Mouse (Mus musculus) testis, adult 2 months (tissue): Measurements from ENCODE around the gene Plekhg4. TPM values are rescaled to one million over a fixed set of nuclear protein-coding genes. Genes with fewer than 3 reads are reported as not detected.
A peak's percentile ranks its signal among the peaks of the same experiment; 100 is the strongest.

Experiments
- H3K27ac ChIP-seq: fragments of 200-500 bp; 2 replicates; pipeline ENCODE4 v1.5.1; 2012; ENCODE audit warnings: low read depth, low read length; ENCODE audit not compliant: control insufficient read depth, insufficient read depth
- H3K27me3 ChIP-seq: fragments of 200-500 bp; 2 replicates; pipeline ENCODE4 v1.6.1; 2012; ENCODE audit warnings: mild to moderate bottlenecking, low read length, moderate library complexity; ENCODE audit not compliant: control insufficient read depth, insufficient read depth
- H3K36me3 ChIP-seq: fragments of 200-500 bp; 2 replicates; pipeline ENCODE4 v1.6.1; 2012; ENCODE audit warnings: mild to moderate bottlenecking, low read length; ENCODE audit not compliant: control insufficient read depth, insufficient read depth
- H3K4me1 ChIP-seq: fragments of 200-500 bp; 2 replicates; pipeline ENCODE4 v1.6.1; 2012; ENCODE audit warnings: low read length; ENCODE audit not compliant: control insufficient read depth, insufficient read depth
- H3K4me3 ChIP-seq: fragments of 200-500 bp; 2 replicates; pipeline ENCODE4 v1.5.1; 2012; ENCODE audit warnings: low read depth, mild to moderate bottlenecking, low read length, moderate library complexity, mixed read lengths; ENCODE audit not compliant: control insufficient read depth
- CTCF ChIP-seq: fragments of 200-500 bp; IDR thresholded peaks from 2 replicates; pipeline ENCODE4 v1.5.1; 2012; ENCODE audit warnings: low read depth, mild to moderate bottlenecking, inconsistent platforms, low read length, moderate library complexity; ENCODE audit not compliant: control insufficient read depth, insufficient read depth, insufficient replicate concordance
- POLR2A ChIP-seq: fragments of 200-500 bp; IDR thresholded peaks from 2 replicates; pipeline ENCODE4 v1.6.1; 2012; ENCODE audit warnings: low read depth, mild to moderate bottlenecking, inconsistent platforms, low read length, moderate library complexity; ENCODE audit not compliant: control insufficient read depth
- polyA plus RNA-seq: library from polyadenylated mRNA; depleted of rRNA; stranded (reverse); fragments of >200 nt; gene quantifications from 2 replicates; pipeline ENCODE4 v1.2.3, GENCODE M21; 2012

Gene Plekhg4
- polyA plus RNA-seq, 1 experiment: 24.2 TPM

DNA sequence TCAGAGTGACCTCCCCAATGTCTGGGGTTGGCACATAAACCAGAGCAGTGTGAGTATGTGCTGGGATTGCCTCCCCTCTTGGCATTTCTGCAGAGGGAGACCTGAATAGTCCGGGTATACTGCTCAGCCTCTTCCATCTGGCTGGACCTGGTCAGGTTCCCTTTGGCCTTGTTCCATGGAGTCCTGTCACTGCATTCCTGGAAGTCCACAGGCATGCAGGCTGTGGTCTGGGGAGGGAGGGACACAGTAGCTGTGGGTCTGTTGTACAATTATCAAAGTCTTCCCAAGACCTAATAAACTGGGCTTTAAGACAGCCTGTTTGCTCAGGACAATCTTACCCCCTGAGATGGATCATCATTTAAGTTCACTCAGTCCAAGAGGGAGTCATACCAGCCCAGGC, 14.1 kb downstream of the Plekhg4 start:
- H3K36me3 ChIP-seq: no peaks in the 10 kb centered on the region; the same call in 1 of the 2 replicates
- no peak overlapping the region for H3K27ac ChIP-seq
- no peaks in the 10 kb centered on the region for H3K4me1 ChIP-seq
- no peak overlapping the region for H3K4me3 ChIP-seq
- no peaks in the 10 kb centered on the region for H3K27me3 ChIP-seq
- no peak for TF ChIP-seq POLR2A
- TF ChIP-seq CTCF: no peak

DNA sequence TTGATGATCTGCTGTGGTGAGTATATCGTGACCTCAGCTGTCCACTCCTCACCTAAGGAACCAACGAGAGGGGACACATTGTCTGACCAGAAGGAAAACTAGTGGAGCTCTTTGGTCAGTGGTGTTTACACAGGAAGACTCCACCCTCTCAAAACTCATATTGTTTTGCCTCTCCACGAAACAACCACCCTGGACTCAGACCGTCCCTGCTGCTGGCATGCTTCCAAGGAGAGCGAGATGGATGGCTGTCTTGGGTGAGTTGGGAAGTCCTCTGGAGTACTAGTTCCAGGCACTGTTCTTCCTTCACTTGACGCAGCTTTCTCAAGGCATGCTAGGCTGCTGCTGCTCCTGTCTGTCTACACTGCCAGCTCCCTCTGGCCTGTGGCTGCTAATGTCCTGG, 16.0 kb downstream of the Plekhg4 start:
- no peaks in the 10 kb centered on the region; the same call in 1 of the 2 replicates for H3K4me1 ChIP-seq
- TF ChIP-seq CTCF: no peak
- no peak for TF ChIP-seq POLR2A

DNA sequence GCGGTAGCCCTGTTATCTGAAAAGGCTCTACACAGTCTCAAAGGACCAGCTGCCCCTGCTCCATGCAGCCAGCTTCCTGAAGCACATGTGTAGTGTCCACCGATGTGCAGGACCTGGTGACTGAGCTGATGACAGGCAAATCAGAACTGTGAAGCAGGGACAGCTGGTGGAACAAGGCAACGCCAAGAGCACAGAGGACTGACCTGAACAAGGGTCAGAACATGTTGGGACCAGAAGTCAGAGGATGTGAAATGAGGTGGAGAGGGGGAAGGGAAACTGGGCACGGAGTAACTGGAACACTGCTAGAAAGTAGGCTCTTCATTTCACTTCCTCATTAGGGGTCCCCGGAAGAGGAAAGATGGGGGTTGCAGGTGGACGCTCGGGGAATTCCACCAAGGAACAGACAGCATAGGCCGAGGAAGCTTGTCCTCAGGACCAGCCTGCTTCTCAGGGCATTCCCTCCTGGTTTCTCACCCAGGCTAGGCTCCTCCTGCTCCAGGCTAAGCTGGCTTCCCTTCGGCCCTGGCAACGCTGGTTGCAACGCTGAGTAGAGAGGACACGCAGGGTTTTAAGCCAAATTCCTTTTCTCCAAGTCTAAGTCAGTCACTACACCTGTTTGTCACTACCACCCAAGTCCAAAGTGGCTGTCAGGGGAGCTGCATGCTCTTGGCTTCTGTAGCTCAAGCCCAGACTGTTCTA, 20.2 kb downstream of the Plekhg4 start:
- Histone ChIP-seq H3K36me3 (peaks cover 5% of the 10 kb centered on the region), H3K27ac (no peak overlapping the region; the same call in 1 of the 2 replicates), H3K4me1 (no peaks in the 10 kb centered on the region; the same call in 1 of the 2 replicates), H3K27me3 (no peaks in the 10 kb centered on the region), H3K4me3 (no peak overlapping the region)
- TF ChIP-seq POLR2A: no peak
- no peak for TF ChIP-seq CTCF

More for the DNA sequence above, 16.0 kb downstream of the Plekhg4 start:
- H3K27me3 ChIP-seq: no peaks in the 10 kb centered on the region
- H3K4me3 ChIP-seq: no peak overlapping the region
- peaks cover 2% of the 10 kb centered on the region for H3K36me3 ChIP-seq
- no peak overlapping the region for H3K27ac ChIP-seq

DNA sequence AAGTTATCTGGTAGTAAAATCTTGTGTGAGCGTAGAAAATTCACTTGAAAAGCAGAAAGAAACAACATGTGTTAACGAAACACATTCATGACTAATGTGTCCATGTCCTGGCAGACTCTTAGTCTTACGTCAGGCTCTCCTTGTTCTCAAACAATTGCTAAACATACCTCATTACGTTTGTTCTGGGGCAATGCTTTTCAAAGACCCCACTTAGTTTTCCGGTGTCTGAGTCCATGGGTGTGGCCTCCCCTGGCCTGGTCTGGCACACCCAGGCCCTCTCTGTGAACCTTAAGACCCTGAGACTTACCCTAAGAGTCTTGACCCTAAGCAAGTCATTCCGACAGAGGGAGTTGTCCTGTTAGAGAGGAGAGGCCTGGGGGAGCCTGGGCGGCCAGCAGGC, 20.8 kb downstream of the Plekhg4 start:
- Histone ChIP-seq H3K4me3 (peak overlapping the region; percentile 48; the same call in 1 of the 2 replicates), H3K4me1 (no peaks in the 10 kb centered on the region; the same call in 1 of the 2 replicates), H3K27me3 (no peaks in the 10 kb centered on the region), H3K36me3 (peaks cover 6% of the 10 kb centered on the region), H3K27ac (peak overlapping the region; percentile 7; the same call in 1 of the 2 replicates)
- no peak for TF ChIP-seq CTCF
- no peak for TF ChIP-seq POLR2A

DNA sequence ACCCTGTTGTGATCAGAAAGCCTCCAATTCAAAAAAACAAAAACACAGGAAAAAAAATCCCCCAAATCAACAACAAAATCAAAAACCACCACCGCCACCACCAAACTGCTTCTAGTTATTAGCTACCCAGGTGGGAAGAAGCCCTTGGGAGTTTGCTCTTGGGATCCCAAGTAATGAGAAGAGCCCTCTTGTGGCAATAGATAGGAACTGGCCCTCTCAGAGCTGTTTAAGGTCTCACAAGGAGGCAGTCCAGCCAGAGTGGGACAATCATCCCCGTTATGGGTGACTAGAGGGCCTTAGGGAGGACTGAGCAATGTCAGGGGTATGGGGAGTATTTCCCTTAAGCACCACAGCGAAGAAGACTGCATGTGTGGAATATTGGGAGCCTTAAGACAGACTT, 24.7 kb downstream of the Plekhg4 start:
- H3K4me3 ChIP-seq: no peak overlapping the region
- no peak for TF ChIP-seq POLR2A
- no peaks in the 10 kb centered on the region; the same call in 1 of the 2 replicates for H3K4me1 ChIP-seq
- peaks cover 6% of the 10 kb centered on the region for H3K36me3 ChIP-seq
- H3K27me3 ChIP-seq: no peaks in the 10 kb centered on the region
- H3K27ac ChIP-seq: no peak overlapping the region

DNA sequence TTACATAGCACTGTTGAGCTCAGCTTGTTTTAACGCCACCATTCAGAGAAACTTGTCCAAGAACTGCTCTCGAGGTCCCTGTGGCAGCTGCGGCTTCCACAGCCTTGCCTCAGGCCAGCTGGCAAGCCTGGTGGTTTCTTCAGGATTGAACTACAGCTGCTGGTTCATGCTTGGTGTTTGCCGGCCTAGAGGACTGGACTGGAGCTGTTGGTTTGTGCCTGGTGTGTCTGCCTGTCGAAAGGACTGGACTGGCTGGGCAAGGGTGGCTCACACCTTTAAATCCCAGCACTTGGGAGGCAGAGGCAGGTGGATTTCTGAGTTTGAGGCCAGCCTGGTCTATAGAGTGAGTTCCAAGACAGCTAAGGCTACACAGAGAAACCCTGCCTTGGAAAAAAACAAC, 26.9 kb downstream of the Plekhg4 start:
- no peaks in the 10 kb centered on the region for H3K4me1 ChIP-seq
- H3K27ac ChIP-seq: no peak overlapping the region
- TF ChIP-seq POLR2A (no peak), CTCF (no peak)
- H3K4me3 ChIP-seq: no peak overlapping the region
- peaks cover 3% of the 10 kb centered on the region for H3K36me3 ChIP-seq
- no peaks in the 10 kb centered on the region for H3K27me3 ChIP-seq

- Histone ChIP-seq H3K27ac (no peak overlapping the region), H3K27me3 (no peaks in the 10 kb centered on the region)
- no peak for TF ChIP-seq CTCF
- TF ChIP-seq POLR2A: no peak
Measured at GRCm38 (mm10) chr8:105403467-105403866, 30.4 kb downstream of the Plekhg4 start.

More at GRCm38 (mm10) chr8:105403467-105403866, 30.4 kb downstream of the Plekhg4 start:
- H3K4me3 ChIP-seq: no peak overlapping the region
- peaks cover 2% of the 10 kb centered on the region for H3K36me3 ChIP-seq
- no peaks in the 10 kb centered on the region for H3K4me1 ChIP-seq
